Mouse (Mus musculus): ENCODE measurements at regions not wholly inside any gene's neighbourhood (a gene's known extent, or its start where the extent isn't known, plus 50 kb on each side); places are given as distances from the start of the nearest gene placed in this dataset.

DNA sequence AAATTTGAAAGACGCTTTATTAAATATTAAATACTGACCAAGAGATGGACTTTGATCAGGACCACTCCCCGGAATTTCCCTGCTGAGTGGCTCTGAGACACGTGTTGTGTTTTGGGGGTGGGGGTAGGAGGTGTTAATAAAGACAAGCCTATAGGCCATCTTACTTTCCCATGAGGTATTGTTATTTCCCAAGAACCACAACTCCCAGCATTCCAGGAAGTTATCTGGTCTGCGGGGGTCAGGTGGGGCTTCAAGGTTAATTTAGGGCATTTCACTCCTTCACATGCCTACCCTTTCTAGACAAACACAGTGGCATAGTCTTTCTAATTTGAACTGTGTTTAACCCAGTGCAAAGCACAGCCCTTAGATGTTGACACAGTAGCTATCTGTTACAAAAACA lies 209.0 kb downstream of the Ktn1 start:
- no peaks in the 10 kb centered on the region for H3K27me3 ChIP-seq (ENCODE audit: control insufficient read depth, insufficient read depth, low read length)
- WGBS (ENCODE audit: insufficient replicate concordance) = 55% methylated on average over 4 of the region's 4 CpGs
- no peaks in the 10 kb centered on the region for H3K4me1 ChIP-seq (replicated peaks; ENCODE audit: control insufficient read depth in 2 of 2, insufficient read depth in 2 of 2, low read length in 1 of 2)
- H3K4me2 ChIP-seq (ENCODE audit: low read depth) = no peak overlapping the region
- H3K9ac ChIP-seq (replicated peaks) = no peak overlapping the region
- no peak overlapping the region for H3K4me3 ChIP-seq (ENCODE audit: insufficient read depth in 1 of 2, low read depth in 2 of 2, low read length in 2 of 2)
- DNase-seq (ENCODE audit: low read depth in 3 of 3, low spot score in 3 of 3) (no peak), ATAC-seq (ENCODE audit: insufficient read depth) (no peak)
- no peak for TF ChIP-seq CTCF (IDR thresholded peaks at IDR 0.05; ENCODE audit: low read depth)
- no peak for TF ChIP-seq EP300 (IDR thresholded peaks at IDR 0.05; ENCODE audit: low read depth)
- no peaks in the 10 kb centered on the region for H3K36me3 ChIP-seq (replicated peaks; ENCODE audit: control insufficient read depth, insufficient read depth, low read depth)
- no peaks in the 10 kb centered on the region for H3K9me3 ChIP-seq (ENCODE audit: control insufficient read depth, low read length)
- H3K27ac ChIP-seq = no peak overlapping the region

DNA sequence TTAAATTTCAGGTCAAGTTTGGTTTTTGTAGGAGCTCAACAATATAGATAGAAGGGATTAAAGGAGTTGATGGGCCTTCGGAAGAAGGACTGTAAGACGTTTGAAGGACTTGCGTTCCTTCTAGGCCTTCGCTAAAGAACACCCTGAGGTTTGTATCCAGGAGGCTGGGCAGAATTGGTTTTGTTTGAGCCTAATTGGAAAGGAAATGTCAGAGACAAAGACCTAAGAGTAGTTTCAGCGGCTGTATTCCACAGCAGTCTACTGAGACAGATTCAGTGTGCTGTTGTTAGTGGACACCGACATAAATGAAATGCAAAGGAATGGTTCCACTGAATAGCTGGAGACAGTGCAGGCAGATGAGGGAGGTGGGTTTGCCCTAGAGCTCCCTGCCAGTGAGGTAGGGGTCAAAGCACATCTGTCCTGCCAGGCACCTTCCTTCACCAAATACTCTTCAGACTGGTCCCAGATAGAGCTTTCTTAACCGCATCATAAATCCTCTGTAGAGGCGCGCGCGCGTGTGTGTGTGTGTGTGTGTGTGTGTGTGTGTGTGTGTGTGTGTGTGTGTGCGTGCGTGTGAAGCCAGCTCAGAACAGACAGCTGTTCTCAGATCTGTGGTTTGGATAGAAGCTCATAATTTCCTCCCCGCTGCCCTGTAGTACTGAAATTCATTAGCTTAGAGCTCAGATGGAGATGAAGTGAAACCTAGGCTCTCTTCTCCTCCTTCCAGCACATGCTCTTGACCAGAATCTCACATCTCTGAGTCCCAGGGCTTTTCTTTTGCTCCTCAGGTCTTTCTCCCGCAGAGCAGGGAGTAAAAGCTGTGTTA lies 209.7 kb downstream of the Ktn1 start:
- Histone ChIP-seq H3K9ac (replicated peaks) (no peak overlapping the region), H3K27ac (no peak overlapping the region), H3K4me2 (ENCODE audit: low read depth) (no peak overlapping the region), H3K36me3 (replicated peaks; ENCODE audit: control insufficient read depth, insufficient read depth, low read depth) (no peaks in the 10 kb centered on the region), H3K27me3 (ENCODE audit: control insufficient read depth, insufficient read depth, low read length) (no peaks in the 10 kb centered on the region), H3K9me3 (ENCODE audit: control insufficient read depth, low read length) (no peaks in the 10 kb centered on the region), H3K4me1 (replicated peaks; ENCODE audit: control insufficient read depth in 2 of 2, insufficient read depth in 2 of 2, low read length in 1 of 2) (no peaks in the 10 kb centered on the region), H3K4me3 (ENCODE audit: insufficient read depth in 1 of 2, low read depth in 2 of 2, low read length in 2 of 2) (no peak overlapping the region)
- TF ChIP-seq EP300 (IDR thresholded peaks at IDR 0.05; ENCODE audit: low read depth) = no peak
- TF ChIP-seq CTCF (IDR thresholded peaks at IDR 0.05; ENCODE audit: low read depth) = no peak
- ATAC-seq (ENCODE audit: insufficient read depth) (no peak), DNase-seq (ENCODE audit: low read depth in 3 of 3, low spot score in 3 of 3) (no peak)
- 67% methylated on average over 16 of the region's 16 CpGs for WGBS (ENCODE audit: insufficient replicate concordance)

DNA sequence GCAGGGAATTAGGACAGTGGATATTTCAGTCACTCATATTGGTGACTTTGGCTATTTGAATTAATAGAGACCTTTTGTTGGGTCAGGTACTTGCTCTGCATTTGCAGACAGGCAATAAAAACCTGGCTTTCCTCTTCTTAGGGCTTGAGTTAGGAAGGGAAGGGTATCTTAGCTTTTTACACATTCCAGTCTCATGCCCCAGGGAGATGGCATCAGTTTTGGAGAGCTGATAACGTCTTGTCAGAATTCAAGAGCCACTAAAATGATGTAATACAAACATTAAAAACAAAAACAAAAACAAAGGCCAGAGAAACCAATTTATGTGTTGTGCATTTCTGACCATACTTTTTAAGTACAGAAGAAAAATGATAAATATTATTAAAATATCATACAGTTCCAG lies 214.3 kb downstream of the Ktn1 start:
- Histone ChIP-seq H3K27ac (no peak overlapping the region), H3K9me3 (ENCODE audit: control insufficient read depth, low read length) (no peaks in the 10 kb centered on the region), H3K9ac (replicated peaks) (no peak overlapping the region), H3K27me3 (ENCODE audit: control insufficient read depth, insufficient read depth, low read length) (no peaks in the 10 kb centered on the region), H3K4me1 (replicated peaks; ENCODE audit: control insufficient read depth in 2 of 2, insufficient read depth in 2 of 2, low read length in 1 of 2) (no peaks in the 10 kb centered on the region), H3K4me2 (ENCODE audit: low read depth) (no peak overlapping the region), H3K4me3 (ENCODE audit: insufficient read depth in 1 of 2, low read depth in 2 of 2, low read length in 2 of 2) (no peak overlapping the region), H3K36me3 (replicated peaks; ENCODE audit: control insufficient read depth, insufficient read depth, low read depth) (no peaks in the 10 kb centered on the region)
- WGBS (ENCODE audit: insufficient replicate concordance) = 45% methylated on average over 1 of the region's 1 CpGs
- no peak for TF ChIP-seq EP300 (IDR thresholded peaks at IDR 0.05; ENCODE audit: low read depth)
- no peak for TF ChIP-seq CTCF (IDR thresholded peaks at IDR 0.05; ENCODE audit: low read depth)
- DNase-seq (ENCODE audit: low read depth in 3 of 3, low spot score in 3 of 3) (no peak), ATAC-seq (ENCODE audit: insufficient read depth) (no peak)

DNA sequence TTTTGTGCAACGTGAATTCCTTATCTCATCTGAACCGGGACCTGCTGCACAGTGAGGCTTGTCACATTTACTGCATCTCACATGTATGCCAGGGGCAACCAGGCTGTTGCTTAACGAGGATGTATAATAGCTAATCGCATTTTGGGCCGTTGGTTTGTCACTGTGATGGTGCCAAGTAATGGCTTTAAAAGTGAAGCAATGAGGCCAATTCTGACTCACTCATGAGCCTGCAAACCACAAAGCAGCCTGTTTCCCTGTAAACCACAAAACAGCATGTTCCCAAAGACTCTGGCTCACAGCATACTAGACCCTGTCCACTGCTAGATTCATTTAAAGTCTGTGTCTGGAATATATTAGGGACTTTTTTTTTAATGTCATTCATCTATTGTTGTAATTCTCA lies 214.8 kb downstream of the Ktn1 start:
- H3K9me3 ChIP-seq (ENCODE audit: control insufficient read depth, low read length) = no peaks in the 10 kb centered on the region

DNA sequence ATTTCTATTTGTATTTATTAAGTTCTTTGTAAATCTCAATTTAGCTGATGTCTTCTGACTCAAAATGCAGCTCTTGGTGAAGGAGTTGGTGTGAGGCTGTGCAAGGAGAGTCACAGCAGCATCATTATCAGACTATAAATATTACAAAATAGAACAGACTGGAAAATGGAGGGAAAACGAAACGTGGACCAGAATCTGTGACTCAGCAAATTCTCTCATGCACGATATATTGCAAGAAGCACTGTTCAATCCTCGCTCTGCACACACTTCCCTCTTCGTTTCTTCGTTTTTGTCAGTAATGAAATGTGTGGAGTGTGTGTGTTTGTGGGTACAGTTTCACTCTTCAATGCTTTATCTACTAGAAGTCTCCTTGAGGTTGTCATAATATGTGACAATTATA lies 215.5 kb downstream of the Ktn1 start:
- H3K27me3 ChIP-seq (ENCODE audit: control insufficient read depth, insufficient read depth, low read length) = no peaks in the 10 kb centered on the region
- H3K27ac ChIP-seq = no peak overlapping the region
- no peak overlapping the region for H3K4me2 ChIP-seq (ENCODE audit: low read depth)
- H3K4me3 ChIP-seq (ENCODE audit: insufficient read depth in 1 of 2, low read depth in 2 of 2, low read length in 2 of 2) = no peak overlapping the region
- DNase-seq (ENCODE audit: low read depth in 3 of 3, low spot score in 3 of 3) = no peak
- no peaks in the 10 kb centered on the region for H3K9me3 ChIP-seq (ENCODE audit: control insufficient read depth, low read length)
- no peaks in the 10 kb centered on the region for H3K4me1 ChIP-seq (replicated peaks; ENCODE audit: control insufficient read depth in 2 of 2, insufficient read depth in 2 of 2, low read length in 1 of 2)
- H3K9ac ChIP-seq (replicated peaks) = no peak overlapping the region
- TF ChIP-seq EP300 (IDR thresholded peaks at IDR 0.05; ENCODE audit: low read depth) (no peak), CTCF (IDR thresholded peaks at IDR 0.05; ENCODE audit: low read depth) (no peak)
- H3K36me3 ChIP-seq (replicated peaks; ENCODE audit: control insufficient read depth, insufficient read depth, low read depth) = no peaks in the 10 kb centered on the region
- ATAC-seq (ENCODE audit: insufficient read depth) = no peak
- WGBS (ENCODE audit: insufficient replicate concordance) = 20% methylated on average over 6 of the region's 6 CpGs

More for the DNA sequence above, 214.8 kb downstream of the Ktn1 start:
- no peak overlapping the region for H3K4me2 ChIP-seq (ENCODE audit: low read depth)
- H3K27ac ChIP-seq = no peak overlapping the region
- no peak overlapping the region for H3K4me3 ChIP-seq (ENCODE audit: insufficient read depth in 1 of 2, low read depth in 2 of 2, low read length in 2 of 2)
- no peaks in the 10 kb centered on the region for H3K27me3 ChIP-seq (ENCODE audit: control insufficient read depth, insufficient read depth, low read length)
- H3K4me1 ChIP-seq (replicated peaks; ENCODE audit: control insufficient read depth in 2 of 2, insufficient read depth in 2 of 2, low read length in 1 of 2) = no peaks in the 10 kb centered on the region
- H3K36me3 ChIP-seq (replicated peaks; ENCODE audit: control insufficient read depth, insufficient read depth, low read depth) = no peaks in the 10 kb centered on the region
- TF ChIP-seq CTCF (IDR thresholded peaks at IDR 0.05; ENCODE audit: low read depth) = no peak
- TF ChIP-seq EP300 (IDR thresholded peaks at IDR 0.05; ENCODE audit: low read depth) = no peak
- ATAC-seq (ENCODE audit: insufficient read depth) = no peak
- WGBS (ENCODE audit: insufficient replicate concordance) = 18% methylated on average over 5 of the region's 5 CpGs
- peak in 1 of 3 experiments; percentile 23 for DNase-seq (ENCODE audit: low read depth in 3 of 3, low spot score in 3 of 3)
- H3K9ac ChIP-seq (replicated peaks) = no peak overlapping the region

Measured in liver, embryonic 14.5 days (tissue).